10 mouse cellular contexts compared by ENCODE assay signal in the genomic region with DNA sequence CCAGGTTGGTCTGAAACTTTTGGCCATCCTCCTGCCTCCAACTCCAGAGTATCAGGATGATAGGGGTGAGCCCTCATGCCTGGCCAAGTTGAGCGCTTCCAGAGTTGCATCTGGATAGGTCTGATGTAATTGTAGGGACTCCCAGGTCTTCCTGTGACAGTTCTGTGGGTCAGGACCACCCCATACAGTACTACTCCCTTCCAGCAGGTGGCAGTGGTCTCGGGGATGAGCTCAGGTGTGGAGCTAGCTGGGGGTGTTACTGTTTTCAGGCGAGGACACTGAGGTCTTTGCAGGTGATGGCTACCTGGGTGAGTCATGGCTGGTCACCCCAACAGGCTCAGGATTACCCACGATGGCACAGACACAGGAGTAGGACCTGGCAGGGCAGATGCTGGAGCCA. TPM values are rescaled to one million over a fixed set of nuclear protein-coding genes. Genes with fewer than 3 reads are reported as not detected.
DNase-seq lines count a peak whose midpoint lies in the region; ATAC-seq and TF ChIP-seq lines count a peak whose summit lies in the region.
"Had no signal": no experiment of that assay in that cellular context is flagged by ENCODE, and none has a peak within 500 bp of the region (broad histone marks: within the 10 kb centered on the region; RNA-seq: fewer than 3 reads in every experiment).

No protein-coding gene starts in this region.

- H3K4me3 ChIP-seq in gastrocnemius, adult 2 months, result no peak overlapping the region
- H3K4me3 ChIP-seq in spleen, adult 2 months (ENCODE audit: extremely low read depth, insufficient read depth, insufficient read length), result no peak overlapping the region
- H3K4me3 ChIP-seq in liver, embryonic 14.5 days (ENCODE audit: insufficient read depth in 1 of 2, low read depth in 2 of 2, low read length in 2 of 2), result no peak overlapping the region
- no peak overlapping the region for H3K4me3 ChIP-seq in forebrain, embryonic 15.5 days

- intact Hi-C loops in gastrocnemius, adult 2 months (cut with DNase I), result loop anchor here (2.0 kb wide), 1 partner anchor 49 kb away; no protein-coding TSS in a partner anchor
- intact Hi-C loops in gastrocnemius, postnatal 14 days (cut with DNase I; ENCODE audit: low total_unique reads), result loop anchor here (2.0 kb wide), 1 partner anchor 49 kb away; no protein-coding TSS in a partner anchor

- 22% methylated on average over 4 of the region's 4 CpGs for WGBS in spleen, adult 2 months
- 9% methylated on average over 4 of the region's 4 CpGs for WGBS in liver, embryonic 14.5 days (ENCODE audit: insufficient replicate concordance)
- WGBS in forebrain, embryonic 15.5 days, result 27% methylated on average over 4 of the region's 4 CpGs

- no peak overlapping the region for H3K4me2 ChIP-seq in liver, embryonic 14.5 days (ENCODE audit: low read depth)
- no peak overlapping the region for H3K4me2 ChIP-seq in forebrain, embryonic 15.5 days (replicated peaks)

- H3K4me1 ChIP-seq in spleen, adult 2 months (ENCODE audit: control insufficient read depth, insufficient read depth, insufficient read length), result no peaks in the 10 kb centered on the region
- no peaks in the 10 kb centered on the region for H3K4me1 ChIP-seq in liver, embryonic 14.5 days (replicated peaks; ENCODE audit: control insufficient read depth in 2 of 2, insufficient read depth in 2 of 2, low read length in 1 of 2)
- no peaks in the 10 kb centered on the region for H3K4me1 ChIP-seq in forebrain, embryonic 15.5 days

- H3K27ac ChIP-seq in gastrocnemius, adult 2 months, result no peak overlapping the region
- H3K27ac ChIP-seq in spleen, adult 2 months (ENCODE audit: insufficient read depth, low read length), result no peak overlapping the region
- no peak overlapping the region for H3K27ac ChIP-seq in liver, embryonic 14.5 days
- no peak overlapping the region for H3K27ac ChIP-seq in forebrain, embryonic 15.5 days (replicated peaks)

- H3K27me3 ChIP-seq in spleen, adult 2 months (ENCODE audit: control insufficient read depth, insufficient read depth, low read length), result no peaks in the 10 kb centered on the region
- no peaks in the 10 kb centered on the region; the same call in 1 of the 2 replicates for H3K27me3 ChIP-seq in liver, embryonic 14.5 days (ENCODE audit: control insufficient read depth, insufficient read depth, low read length)
- no peaks in the 10 kb centered on the region for H3K27me3 ChIP-seq in splenic B cell, adult 2 months (ENCODE audit: control insufficient read depth, insufficient read depth, low read length, poor library complexity, severe bottlenecking)
- H3K27me3 ChIP-seq in forebrain, embryonic 15.5 days, result peaks cover 13% of the 10 kb centered on the region; the same call in 1 of the 2 replicates

- peak; percentile 74; the same call in 1 of the 2 replicates for ATAC-seq in common myeloid progenitor, adult 5-6 weeks (replicated peaks; ENCODE audit: low read depth, poor library complexity, severe bottlenecking)
- ATAC-seq in liver, embryonic 14.5 days (ENCODE audit: insufficient read depth), result no peak
- ATAC-seq in forebrain, embryonic 15.5 days (replicated peaks), result no peak

- H3K9ac ChIP-seq in liver, embryonic 14.5 days (replicated peaks), result no peak overlapping the region
- H3K9ac ChIP-seq in forebrain, embryonic 15.5 days (replicated peaks), result no peak overlapping the region

- TF ChIP-seq EP300 in liver, embryonic 14.5 days (IDR thresholded peaks at IDR 0.05; ENCODE audit: low read depth), result no peak

- no peaks in the 10 kb centered on the region for H3K36me3 ChIP-seq in spleen, adult 2 months (ENCODE audit: control insufficient read depth, insufficient read depth, low read length)
- H3K36me3 ChIP-seq in liver, embryonic 14.5 days (replicated peaks; ENCODE audit: control insufficient read depth, insufficient read depth, low read depth), result no peaks in the 10 kb centered on the region
- no peaks in the 10 kb centered on the region for H3K36me3 ChIP-seq in splenic B cell, adult 2 months (ENCODE audit: control insufficient read depth, insufficient read depth, low read length, poor library complexity, severe bottlenecking)
- no peaks in the 10 kb centered on the region for H3K36me3 ChIP-seq in forebrain, embryonic 15.5 days

- no peak for TF ChIP-seq POLR2A in spleen, adult 2 months (IDR thresholded peaks at IDR 0.05; ENCODE audit: low read depth, low read length)

- TF ChIP-seq CTCF in gastrocnemius, adult 2 months (IDR thresholded peaks at IDR 0.05), result peak; percentile 72
- peak; percentile 42; the same call in 1 of the 2 replicates for TF ChIP-seq CTCF in spleen, adult 2 months (IDR thresholded peaks at IDR 0.05; ENCODE audit: extremely low read depth, insufficient read depth, insufficient read length, insufficient replicate concordance)
- TF ChIP-seq CTCF in liver, embryonic 14.5 days (IDR thresholded peaks at IDR 0.05; ENCODE audit: low read depth), result peak; percentile 89

- DNase-seq in gastrocnemius, adult 2 months, result peak; percentile 44
- no peak for DNase-seq in gastrocnemius, postnatal 14 days
- DNase-seq in spleen, adult 2 months (ENCODE audit: low read depth in 1 of 2, low spot score in 2 of 2), result peak in 1 of 2 experiments; percentile 24
- DNase-seq in spleen, adult 12 weeks (ENCODE audit: low spot score), result no peak
- DNase-seq in liver, embryonic 14.5 days (ENCODE audit: low read depth in 3 of 3, low spot score in 3 of 3), result no peak
- peak; percentile 46 for DNase-seq in splenic B cell, adult 2 months (ENCODE audit: low read depth, low spot score)

- no peaks in the 10 kb centered on the region for H3K9me3 ChIP-seq in liver, embryonic 14.5 days (ENCODE audit: control insufficient read depth, low read length)
- no peaks in the 10 kb centered on the region for H3K9me3 ChIP-seq in forebrain, embryonic 15.5 days

RNA-seq across cellular contexts. Expression of a gene that starts 1.0 kb away (rescaled TPM):
- not detected for total RNA-seq in gastrocnemius, adult 2 months (2021)
- total RNA-seq in gastrocnemius, postnatal 14 days (2021), result under 1 TPM in 1 of 2 experiments, not detected in 1; 0.21 TPM
- not detected in 2 replicates for polyA plus RNA-seq in spleen, adult 2 months (2012; rRNA removed)
- not detected in 2 replicates for total RNA-seq in common myeloid progenitor, adult 5-6 weeks (2017)
- polyA plus RNA-seq in liver, embryonic 14.5 days (2012; rRNA removed), result not detected in 2 replicates
- not detected in 2 replicates for polyA plus RNA-seq in liver, embryonic 14.5 days (2014; fragmentation: Nextera tagmentation; extraction: Ambion mirVana)
- not detected in 2 replicates for polyA plus RNA-seq in forebrain, embryonic 15.5 days (2015; fragmentation: Nextera tagmentation; extraction: Ambion mirVana)
- total RNA-seq: layer of hippocampus, postnatal 25 days had no signal
- polyA plus RNA-seq: neural tube, embryonic 14.5 days had no signal

RNA-seq across cellular contexts. Expression of a gene that starts 8.3 kb away (rescaled TPM):
- total RNA-seq in gastrocnemius, adult 2 months (2021), result not detected
- total RNA-seq in gastrocnemius, postnatal 14 days (2021), result not detected
- polyA plus RNA-seq in spleen, adult 2 months (2012; rRNA removed), result 0.27 TPM in 1 of 2 replicates, not detected in the other
- 4.2 and 7.8 TPM in 2 replicates for total RNA-seq in common myeloid progenitor, adult 5-6 weeks (2017)
- polyA plus RNA-seq in liver, embryonic 14.5 days (2012; rRNA removed), result 0.10 TPM in 2 replicates
- polyA plus RNA-seq in liver, embryonic 14.5 days (2014; fragmentation: Nextera tagmentation; extraction: Ambion mirVana), result 0.10 and 0.13 TPM in 2 replicates
- 2.5 and 2.7 TPM in 2 replicates for polyA plus RNA-seq in forebrain, embryonic 15.5 days (2015; fragmentation: Nextera tagmentation; extraction: Ambion mirVana)
- total RNA-seq: layer of hippocampus, postnatal 25 days had no signal

RNA-seq across cellular contexts. Expression of a gene that starts 50.2 kb away (rescaled TPM):
- not detected for total RNA-seq in gastrocnemius, adult 2 months (2021)
- not detected for total RNA-seq in gastrocnemius, postnatal 14 days (2021)
- not detected in 2 replicates for polyA plus RNA-seq in spleen, adult 2 months (2012; rRNA removed)
- not detected in 2 replicates for total RNA-seq in common myeloid progenitor, adult 5-6 weeks (2017)
- 0.02 and 0.09 TPM in 2 replicates for polyA plus RNA-seq in liver, embryonic 14.5 days (2012; rRNA removed)
- not detected in 2 replicates for polyA plus RNA-seq in liver, embryonic 14.5 days (2014; fragmentation: Nextera tagmentation; extraction: Ambion mirVana)
- 20.0 and 20.8 TPM in 2 replicates for polyA plus RNA-seq in forebrain, embryonic 15.5 days (2015; fragmentation: Nextera tagmentation; extraction: Ambion mirVana)
- total RNA-seq: layer of hippocampus, postnatal 25 days had no signal

Comparison
In these comparisons a context has a peak if more than half of its experiments do, and no peak if none do; other contexts are left out.
1. DNase-seq: peak in gastrocnemius, adult 2 months (single experiment) and splenic B cell, adult 2 months (single experiment); none in gastrocnemius, postnatal 14 days (single experiment), spleen, adult 12 weeks (single experiment) and liver, embryonic 14.5 days (0 of 3).
2. Peak in every context shown above with its lines, with median percentiles within 50 percentile points of each other: CTCF ChIP-seq.